Mouse (Mus musculus) spleen, adult 18-20 months (tissue): ENCODE data around the gene Zfp455.
"Not testable (repeated sequence)": the region's sequence is repeated elsewhere in the genome, so short reads cannot be mapped to it uniquely, and the experiment has no call there.

Experiments
- DNase-seq, 2 experiments: peaks; one replicate each; pipeline ENCODE4 v3.0.0; 2022; ENCODE audit warnings: mixed read lengths in 2 of 2

The Zfp455 gene

DNA sequence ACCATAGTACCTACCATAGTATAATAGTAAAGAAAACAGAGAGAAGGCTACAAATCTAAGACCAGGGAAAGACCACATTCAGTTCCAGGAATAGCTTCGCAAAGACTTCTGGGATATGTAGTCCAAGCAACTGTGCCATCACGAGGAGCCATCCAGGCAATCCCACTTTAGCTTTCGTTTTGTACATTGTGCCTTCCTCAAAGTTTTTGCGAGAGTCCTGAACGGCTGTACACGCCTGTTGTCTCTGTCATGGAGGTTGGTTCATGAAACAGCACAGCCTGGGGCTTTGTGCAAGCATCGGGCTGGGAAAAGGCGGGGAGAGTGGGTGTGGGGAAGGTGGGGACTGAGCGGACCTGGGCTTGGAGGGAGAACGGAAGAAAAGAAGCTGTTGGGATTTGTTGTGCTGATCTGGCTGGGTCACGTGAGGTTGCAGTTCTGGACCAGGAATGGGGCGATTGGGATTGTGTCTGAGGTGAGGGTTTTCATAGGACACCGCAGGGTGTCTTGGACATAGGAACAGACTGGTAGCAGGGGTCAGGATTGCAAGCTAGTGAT, at the start of gene Zfp455:
TSS of gene Zfp455 (plus strand) at position 167 of the 555 bp plus-strand sequence.
- peak; percentile 25 to 40 for DNase-seq

DNA sequence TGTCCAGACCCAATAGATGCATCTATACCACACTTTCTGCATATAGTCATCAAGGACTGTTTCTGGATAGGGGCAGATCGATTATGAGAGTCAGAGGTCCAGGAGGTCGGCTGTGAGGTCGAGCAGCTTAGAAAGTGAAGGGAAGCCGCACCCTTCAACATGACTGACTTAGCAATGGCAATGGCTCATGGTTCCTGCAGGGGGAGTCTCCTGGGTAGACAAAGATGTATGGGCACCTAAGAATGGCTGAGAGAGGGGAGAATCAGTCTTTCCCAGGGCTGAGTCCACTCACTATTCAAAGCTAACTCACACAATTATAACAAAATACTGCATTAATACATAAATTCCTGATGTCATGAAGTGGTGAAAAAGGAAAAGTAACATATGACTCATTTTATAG, 28.2 kb upstream of the Zfp455 start:
- DNase-seq: not testable (repeated sequence)

DNA sequence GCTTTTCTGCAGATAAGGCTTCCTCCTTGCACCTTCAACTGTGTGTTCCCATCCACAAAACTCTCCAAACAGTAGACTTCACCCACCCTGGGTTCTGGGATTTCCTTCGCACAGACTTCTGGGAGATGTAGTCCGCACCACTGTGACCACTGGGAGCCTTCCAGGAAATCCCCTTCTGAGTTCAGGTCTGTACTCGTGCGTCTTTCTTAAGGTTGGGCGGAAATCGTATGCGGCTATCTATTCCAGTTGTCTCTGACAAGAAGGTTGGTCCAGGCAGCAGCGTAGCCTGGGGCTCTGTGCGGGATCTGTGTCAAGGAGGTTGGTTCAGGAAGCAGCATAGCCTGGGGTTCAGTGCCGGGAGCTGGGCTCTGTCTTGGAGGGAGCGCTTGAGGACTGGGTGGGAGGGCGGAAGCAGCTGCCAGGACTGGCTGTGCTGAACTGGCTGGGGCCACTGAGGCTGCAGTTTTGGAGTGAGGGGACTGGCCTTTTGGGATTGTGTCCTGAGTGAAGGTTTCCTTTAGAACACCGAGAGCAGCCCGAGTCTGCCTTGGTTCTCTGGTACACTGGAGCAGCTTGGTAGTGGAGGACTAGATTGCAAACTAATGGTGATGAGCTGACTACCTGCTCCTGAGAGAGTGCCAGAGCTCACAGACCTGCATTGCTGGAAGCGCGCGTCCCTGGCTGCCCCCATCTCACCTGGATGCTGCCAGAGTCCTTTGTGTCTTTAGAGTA, 21.1 kb upstream of the Zfp455 start, which contains the start of gene Rsl1:
TSS of gene Rsl1 (plus strand) at position 192 of the 732 bp plus-strand sequence.
- DNase-seq: peak; percentile 67 to 77

DNA sequence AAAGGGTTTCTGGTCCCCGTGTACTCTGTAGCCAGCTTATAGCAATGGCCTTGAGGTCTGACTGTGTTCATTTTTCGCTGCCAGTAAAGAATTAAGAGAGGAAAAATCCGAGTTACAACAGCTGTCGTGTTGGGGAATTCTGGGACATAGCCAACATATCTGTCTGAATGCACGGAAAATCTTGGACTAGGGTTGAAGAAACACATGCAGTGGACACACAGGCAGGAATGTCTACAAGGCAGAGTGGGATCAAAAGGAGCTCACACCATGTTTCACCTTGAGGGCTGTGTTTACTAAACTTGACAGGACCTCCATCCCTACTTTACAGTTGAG, 20.6 kb upstream of the Zfp455 start:
- no peak for DNase-seq

- DNase-seq: no peak
Measured at GRCm38 (mm10) chr13:67201656-67202055, 7.3 kb downstream of the Zfp455 start.

DNA sequence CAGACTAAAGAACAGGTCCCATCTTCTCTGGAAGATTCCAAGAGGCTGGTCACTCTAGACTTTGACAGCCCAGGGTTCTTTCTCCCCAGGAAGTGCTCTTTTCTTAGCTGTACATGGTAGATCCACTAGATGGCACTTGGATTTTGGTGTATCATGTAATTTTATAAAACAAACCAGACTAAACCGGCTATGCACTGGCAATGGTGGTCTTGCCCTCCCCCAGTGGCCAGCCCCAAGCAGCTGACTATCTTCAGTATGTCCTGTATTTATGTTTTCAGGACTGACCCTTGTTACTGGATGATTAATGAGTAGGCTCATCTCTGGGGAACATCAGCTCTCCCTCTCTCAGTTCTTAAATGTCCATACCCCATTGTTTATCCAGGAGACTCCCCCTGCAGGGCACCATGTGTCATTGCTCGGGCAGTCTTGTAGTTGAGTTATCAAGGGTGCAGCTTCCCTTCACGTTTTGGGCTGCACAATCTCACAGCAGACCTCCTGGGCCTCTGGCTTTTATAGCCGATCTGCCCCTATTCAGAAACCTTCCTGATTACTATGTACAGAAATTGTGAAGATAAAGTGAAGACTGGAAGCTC, 19.8 kb downstream of the Zfp455 start:
- no peak for DNase-seq
